Mouse (Mus musculus): ENCODE data around the gene Ms4a10. TPM values are rescaled to one million over a fixed set of nuclear protein-coding genes. Genes with fewer than 3 reads are reported as not detected.

Gene Ms4a10
- not detected for polyA plus RNA-seq (2021)

DNA sequence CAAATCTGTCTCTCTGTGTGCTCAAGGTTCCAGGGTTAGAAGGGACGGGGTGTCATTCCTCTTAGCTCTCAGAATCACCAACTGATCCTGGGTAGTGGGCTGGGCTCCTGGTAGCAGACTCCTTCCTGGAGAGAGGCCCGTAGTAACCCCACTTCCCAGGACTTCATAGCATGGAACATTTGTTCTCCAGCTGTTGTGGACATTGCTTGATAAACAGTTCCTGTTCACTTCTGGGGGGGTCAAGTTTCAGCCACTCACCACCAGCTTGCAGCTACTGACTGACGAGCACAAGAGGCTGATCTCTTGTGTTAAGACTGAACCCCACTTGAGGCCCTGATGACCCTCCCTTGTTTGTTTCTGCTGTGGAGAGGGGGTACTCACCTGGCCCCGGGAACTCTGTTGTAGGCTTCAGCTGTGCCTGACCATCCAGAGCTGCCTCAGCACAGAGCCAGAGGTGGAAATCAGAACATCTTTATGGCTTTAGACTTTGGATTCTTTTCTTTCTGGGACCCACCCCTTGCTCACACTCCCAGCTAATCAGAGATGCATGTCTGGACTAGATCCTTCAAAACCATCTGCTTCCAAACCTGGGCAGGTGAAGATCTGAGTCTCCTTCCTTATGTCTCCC lies at the start of gene Ms4a10:
Ms4a10 (minus strand) TSS at position 433 of the 628 bp plus-strand sequence.
- no peak for DNase-seq (ENCODE audit: low read depth, low spot score)
- peaks cover 10% of the 10 kb centered on the region for H3K27me3 ChIP-seq
- TF ChIP-seq CTCF (IDR thresholded peaks at IDR 0.05), result no peak
- ChIA-PET POLR2A (no interaction called here), CTCF (interaction anchor here (1.1 to 1.4 kb wide), 3 partner anchors 15 to 66 kb away, joined by 3 to 5 read pairs (median 3); no protein-coding TSS in a partner anchor)
- in situ Hi-C loops (cut with MboI; ENCODE audit: low pct_unique_long_range_greater_than_20kb), result no loop called here
- ATAC-seq, result no peak

DNA sequence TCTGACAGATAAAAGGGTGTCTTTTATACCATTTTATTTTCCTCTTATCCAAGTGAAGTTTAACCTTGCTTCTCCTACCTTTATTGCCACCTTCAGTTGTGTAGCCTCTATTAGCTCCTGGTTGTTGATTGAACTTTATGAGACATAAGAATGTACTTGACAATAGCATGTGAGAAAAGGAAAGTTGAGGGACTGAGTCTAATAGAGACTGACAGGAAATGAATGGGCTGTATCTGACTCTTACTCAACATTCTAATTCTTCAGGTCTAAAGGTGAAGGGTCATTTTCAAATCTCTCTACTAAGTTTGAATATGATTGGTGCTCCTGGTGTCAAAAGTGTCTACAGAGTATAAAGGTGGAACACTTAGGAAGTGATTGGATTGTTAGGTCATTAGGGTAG lies 47.9 kb upstream of the Ms4a10 start:
- no peak for DNase-seq (ENCODE audit: low read depth, low spot score)
- peaks cover 10% of the 10 kb centered on the region for H3K27me3 ChIP-seq
- ChIA-PET CTCF (no interaction called here), POLR2A (no interaction called here)
- ATAC-seq, result no peak
- in situ Hi-C loops (cut with MboI; ENCODE audit: low pct_unique_long_range_greater_than_20kb), result no loop called here
- TF ChIP-seq CTCF (IDR thresholded peaks at IDR 0.05), result no peak

DNA sequence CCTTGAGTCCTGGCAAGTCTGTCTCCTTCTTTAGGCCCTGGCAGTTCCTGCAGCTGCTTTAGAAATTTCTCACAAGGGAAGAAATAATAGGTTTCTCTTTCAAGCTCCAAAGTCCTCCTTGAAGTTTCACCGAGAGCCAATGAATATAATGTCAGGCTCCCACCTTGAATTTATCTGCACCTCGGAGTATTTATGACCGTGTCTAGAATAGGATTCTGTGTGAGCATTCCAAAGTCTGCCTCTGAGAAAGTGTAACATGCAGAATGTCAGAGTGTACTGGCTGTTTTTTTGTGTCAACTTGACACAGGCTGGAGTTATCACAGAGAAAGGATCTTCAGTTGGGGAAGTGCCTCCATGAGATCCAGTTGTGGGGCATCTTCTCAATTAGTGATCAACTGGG lies 43.4 kb upstream of the Ms4a10 start, which contains the start of gene Ms4a18:
Ms4a18 (minus strand) TSS at position 141 of the 400 bp plus-strand sequence.
- ChIA-PET POLR2A (no interaction called here), CTCF (no interaction called here)
- ATAC-seq, result no peak
- peaks cover 21% of the 10 kb centered on the region for H3K27me3 ChIP-seq
- no peak for TF ChIP-seq CTCF (IDR thresholded peaks at IDR 0.05)
- DNase-seq (ENCODE audit: low read depth, low spot score), result no peak
- in situ Hi-C loops (cut with MboI; ENCODE audit: low pct_unique_long_range_greater_than_20kb), result no loop called here

DNA sequence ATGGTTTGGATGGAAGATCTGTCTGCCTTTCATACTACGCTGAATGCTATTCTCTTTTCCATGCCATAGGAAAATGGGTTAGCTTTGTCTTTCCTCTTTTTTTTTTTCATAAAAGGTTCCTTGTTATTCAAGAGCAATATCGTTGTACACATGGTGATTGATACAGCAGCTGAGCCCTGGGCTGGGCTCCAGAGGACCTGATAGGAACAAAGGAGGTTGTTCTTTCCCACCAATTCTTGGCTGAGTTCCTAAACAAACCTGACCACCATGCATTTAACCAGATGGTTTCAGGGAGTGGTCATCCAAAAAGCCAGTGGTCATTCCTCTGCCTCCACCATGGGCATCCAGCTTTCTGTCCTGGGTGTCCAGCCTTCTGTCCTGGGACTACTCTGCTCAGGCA lies 42.8 kb upstream of the Ms4a10 start:
- ChIA-PET CTCF (no interaction called here), POLR2A (no interaction called here)
- no peak for TF ChIP-seq CTCF (IDR thresholded peaks at IDR 0.05)
- in situ Hi-C loops (cut with MboI; ENCODE audit: low pct_unique_long_range_greater_than_20kb), result no loop called here
- DNase-seq (ENCODE audit: low read depth, low spot score), result no peak
- ATAC-seq, result no peak
- H3K27me3 ChIP-seq, result peaks cover 19% of the 10 kb centered on the region

DNA sequence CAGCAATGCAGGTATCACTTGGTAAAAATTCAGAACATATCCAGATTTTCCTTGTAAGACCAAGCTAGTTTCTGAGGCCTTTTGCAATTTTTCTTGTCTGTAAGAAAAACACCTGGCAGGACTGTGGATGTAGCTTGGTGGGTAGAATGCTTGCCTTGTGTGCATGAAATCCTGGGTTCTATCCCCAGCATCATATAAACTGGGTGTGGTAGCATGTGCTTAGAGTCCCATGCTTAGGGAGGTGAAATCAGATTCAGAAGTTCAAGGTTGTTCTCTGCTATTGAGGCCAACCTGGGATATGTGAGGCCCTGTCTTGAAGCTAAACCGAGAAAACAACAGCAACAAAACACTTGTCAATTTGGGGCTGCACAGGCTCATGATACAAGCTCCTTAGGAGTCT lies 41.5 kb upstream of the Ms4a10 start:
- DNase-seq (ENCODE audit: low read depth, low spot score), result no peak
- no peak for TF ChIP-seq CTCF (IDR thresholded peaks at IDR 0.05)
- in situ Hi-C loops (cut with MboI; ENCODE audit: low pct_unique_long_range_greater_than_20kb), result no loop called here
- CTCF ChIA-PET, result no interaction called here
- POLR2A ChIA-PET, result no interaction called here
- H3K27me3 ChIP-seq, result peaks cover 17% of the 10 kb centered on the region
- no peak for ATAC-seq

DNA sequence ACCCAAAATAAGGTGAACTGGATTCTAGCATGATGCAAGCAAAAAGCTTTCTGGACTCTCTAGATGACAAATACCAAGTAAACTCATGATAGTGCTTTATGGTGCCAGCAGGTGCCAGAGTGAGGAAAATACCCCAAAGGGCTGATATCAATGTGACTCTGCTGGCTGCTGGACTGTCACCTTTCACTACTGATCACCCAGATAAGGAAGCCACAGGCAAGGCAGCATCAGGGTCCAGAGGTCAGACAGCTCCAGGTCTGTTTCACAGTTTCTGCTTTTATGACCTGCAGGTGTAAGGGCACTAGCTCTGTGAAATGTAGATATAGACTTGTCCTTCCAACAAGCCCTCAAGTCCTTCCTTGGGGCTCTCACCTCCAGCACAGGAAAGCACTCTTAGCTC lies 41.0 kb upstream of the Ms4a10 start:
- ATAC-seq, result no peak
- H3K27me3 ChIP-seq, result peaks cover 17% of the 10 kb centered on the region
- ChIA-PET CTCF (no interaction called here), POLR2A (no interaction called here)
- TF ChIP-seq CTCF (IDR thresholded peaks at IDR 0.05), result no peak
- in situ Hi-C loops (cut with MboI; ENCODE audit: low pct_unique_long_range_greater_than_20kb), result no loop called here
- no peak for DNase-seq (ENCODE audit: low read depth, low spot score)

DNA sequence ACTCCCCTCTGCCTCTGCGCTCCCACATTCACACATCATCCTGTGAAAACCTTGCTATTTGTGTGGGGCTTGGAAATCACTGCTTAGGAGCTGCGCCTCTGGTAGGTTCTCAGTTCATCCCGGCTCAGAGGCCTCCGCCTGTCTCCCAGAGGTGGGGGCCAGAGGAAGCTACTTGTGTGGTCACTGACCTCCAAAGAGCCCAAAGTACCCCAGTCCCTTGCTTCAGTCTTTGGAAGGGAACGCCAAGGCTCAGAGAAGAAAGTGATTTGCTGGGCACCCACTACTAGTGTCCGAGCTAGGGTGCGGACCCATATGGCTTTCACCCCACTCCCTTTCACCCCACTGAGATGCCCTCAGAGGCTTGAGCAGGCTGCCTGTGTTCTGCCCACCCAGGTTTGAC lies 18.7 kb upstream of the Ms4a10 start, which contains the start of gene Ms4a15:
Ms4a15 (minus strand) TSS at position 101 of the 400 bp plus-strand sequence.
- peaks cover 26% of the 10 kb centered on the region for H3K27me3 ChIP-seq
- in situ Hi-C loops (cut with MboI; ENCODE audit: low pct_unique_long_range_greater_than_20kb), result no loop called here
- ATAC-seq, result no peak
- DNase-seq (ENCODE audit: low read depth, low spot score), result no peak
- ChIA-PET POLR2A (no interaction called here), CTCF (interaction anchor here (1.2 kb wide), 1 partner anchor 10 kb away, joined by 4 read pairs; no protein-coding TSS in a partner anchor)
- no peak for TF ChIP-seq CTCF (IDR thresholded peaks at IDR 0.05)

DNA sequence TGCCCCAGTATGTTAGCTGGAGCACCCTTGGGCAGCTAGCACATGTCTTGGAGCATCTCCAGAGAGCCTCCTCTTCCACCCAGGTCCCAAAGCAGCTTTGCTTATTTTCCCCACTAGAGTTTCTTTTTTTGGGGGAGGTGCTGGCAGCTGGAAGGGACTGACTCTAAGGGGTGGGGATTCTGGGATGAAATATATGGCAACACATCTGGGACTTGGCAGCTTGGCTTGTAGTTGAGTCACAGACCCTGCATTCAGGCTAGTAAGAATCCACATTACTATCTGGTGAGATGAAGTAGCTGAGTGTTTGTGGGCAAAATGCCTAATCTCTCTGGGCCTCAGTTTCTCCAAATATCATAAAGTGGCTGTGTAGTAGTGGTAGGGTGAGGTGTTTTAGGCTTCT lies 17.4 kb upstream of the Ms4a10 start:
- ChIA-PET POLR2A (no interaction called here), CTCF (interaction anchor here (1.4 to 1.7 kb wide), 2 partner anchors 9 to 13 kb away, joined by 3 to 7 read pairs; no protein-coding TSS in a partner anchor)
- peaks cover 14% of the 10 kb centered on the region for H3K27me3 ChIP-seq
- in situ Hi-C loops (cut with MboI; ENCODE audit: low pct_unique_long_range_greater_than_20kb), result no loop called here
- no peak for TF ChIP-seq CTCF (IDR thresholded peaks at IDR 0.05)
- ATAC-seq, result no peak
- DNase-seq (ENCODE audit: low read depth, low spot score), result no peak

DNA sequence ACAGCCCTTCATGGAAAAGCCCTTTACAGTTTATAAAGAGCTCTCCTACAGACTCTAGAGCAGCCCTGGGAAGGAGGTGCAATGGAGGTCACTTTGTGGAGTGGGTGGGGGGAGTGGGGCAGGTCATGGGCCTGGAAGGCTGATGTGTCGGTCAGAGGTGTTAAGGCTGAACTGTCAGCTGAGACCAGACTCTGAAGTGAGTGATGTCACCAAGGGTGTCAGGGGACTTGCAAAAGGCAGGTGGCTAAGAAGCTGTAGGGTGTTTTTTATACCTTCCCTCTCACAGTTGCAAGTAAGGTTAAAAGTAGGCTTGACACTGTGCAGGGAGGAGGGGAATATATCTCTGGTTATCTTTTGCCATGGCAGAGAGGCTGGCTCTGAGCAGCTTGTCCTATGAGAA lies 16.3 kb upstream of the Ms4a10 start:
- in situ Hi-C loops (cut with MboI; ENCODE audit: low pct_unique_long_range_greater_than_20kb), result no loop called here
- H3K27me3 ChIP-seq, result peaks cover 13% of the 10 kb centered on the region
- ATAC-seq (no peak), DNase-seq (ENCODE audit: low read depth, low spot score) (no peak)
- POLR2A ChIA-PET, result no interaction called here
- TF ChIP-seq CTCF (IDR thresholded peaks at IDR 0.05), result no peak
- CTCF ChIA-PET, result interaction anchor here (1.7 kb wide), 1 partner anchor 11 kb away, joined by 7 read pairs; no protein-coding TSS in a partner anchor

DNA sequence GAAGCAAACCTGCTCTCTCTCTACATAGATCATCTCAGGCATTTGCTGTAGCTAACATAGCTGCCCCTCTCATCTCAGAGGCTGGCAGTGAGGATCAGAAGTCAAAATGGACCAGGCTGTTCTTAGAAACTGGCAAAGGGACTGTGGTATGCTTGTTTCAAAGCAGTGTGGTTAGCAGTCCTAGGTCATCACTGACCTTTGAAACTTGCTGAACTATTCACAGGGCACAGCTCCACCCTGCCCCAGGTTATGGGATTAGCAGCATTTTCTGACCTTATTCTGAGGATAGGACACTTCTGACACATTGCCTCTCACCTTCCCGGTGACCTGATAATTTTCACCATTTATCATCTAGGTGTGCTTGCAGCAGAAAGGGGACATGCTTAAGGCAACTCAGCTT lies 14.1 kb upstream of the Ms4a10 start:
- peaks cover 10% of the 10 kb centered on the region for H3K27me3 ChIP-seq
- ChIA-PET CTCF (interaction anchor here (2.7 kb wide), 1 partner anchor 9 kb away, joined by 10 read pairs; no protein-coding TSS in a partner anchor), POLR2A (no interaction called here)
- ATAC-seq, result no peak
- in situ Hi-C loops (cut with MboI; ENCODE audit: low pct_unique_long_range_greater_than_20kb), result no loop called here
- DNase-seq (ENCODE audit: low read depth, low spot score), result no peak
- TF ChIP-seq CTCF (IDR thresholded peaks at IDR 0.05), result no peak

DNA sequence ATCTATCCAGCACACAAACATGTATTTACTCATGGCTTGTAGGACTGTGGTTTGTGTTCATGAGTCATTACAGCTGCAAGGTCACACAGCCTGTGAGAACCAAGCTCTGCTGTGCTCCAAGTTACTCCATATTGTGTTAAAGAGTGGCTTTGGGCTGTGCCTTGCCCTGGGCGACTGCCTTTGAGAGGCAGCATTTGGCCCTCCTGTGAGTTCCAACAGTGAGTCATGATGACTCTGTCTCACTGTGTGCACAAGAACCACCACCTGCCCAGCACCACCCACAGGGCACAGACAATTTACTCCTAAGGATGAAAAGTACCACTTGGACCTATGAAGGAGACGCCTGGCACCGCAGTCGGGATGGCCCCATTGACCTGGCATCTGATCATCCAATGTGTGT lies 11.4 kb upstream of the Ms4a10 start:
- ChIA-PET POLR2A (no interaction called here), CTCF (interaction anchor here (1.5 kb wide), 1 partner anchor 16 kb away, joined by 3 read pairs; no protein-coding TSS in a partner anchor)
- peaks cover 5% of the 10 kb centered on the region for H3K27me3 ChIP-seq
- ATAC-seq, result peak; percentile 66
- DNase-seq (ENCODE audit: low read depth, low spot score), result peak; percentile 34
- TF ChIP-seq CTCF (IDR thresholded peaks at IDR 0.05), result no peak
- in situ Hi-C loops (cut with MboI; ENCODE audit: low pct_unique_long_range_greater_than_20kb), result no loop called here

Measured in Patski (cell line).